Mouse (Mus musculus) kidney, adult 11 months (tissue): Measurements from ENCODE around the gene Slc9b1.

Source experiments
- DNase-seq: peaks from one replicate; pipeline ENCODE4 v3.0.0; 2022

Slc9b1 gene

DNA sequence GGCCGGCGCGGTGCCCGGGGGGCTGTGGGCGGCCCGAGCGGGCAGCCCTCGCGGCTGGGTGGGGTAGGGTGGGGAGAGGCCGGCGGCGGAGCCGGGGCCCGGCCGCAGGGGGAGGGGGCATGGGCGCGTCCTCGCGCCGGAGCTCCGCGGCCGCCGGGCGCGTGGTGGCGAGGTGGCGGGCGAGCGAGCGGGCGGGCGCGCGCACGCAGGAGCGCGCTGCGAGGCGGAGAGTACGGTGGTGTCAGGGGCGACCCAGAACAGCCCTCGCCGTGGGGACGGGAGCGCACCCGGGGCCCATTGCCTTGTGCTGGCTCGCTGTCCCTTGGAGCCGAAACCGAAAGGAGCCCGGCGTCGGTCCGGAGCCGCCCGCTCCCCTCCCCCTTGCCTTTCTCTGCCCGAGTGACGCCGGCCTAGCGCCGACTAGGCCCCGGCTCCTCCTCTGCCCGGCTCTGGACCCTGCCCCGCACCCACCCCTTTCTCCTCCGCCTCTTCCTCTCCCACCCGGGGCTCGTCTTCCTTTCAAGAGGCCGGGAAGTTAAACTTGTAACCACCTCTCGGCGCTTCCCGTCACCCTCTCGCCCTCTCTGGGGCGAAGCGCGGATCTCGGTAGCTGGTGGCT, 91.2 kb downstream of the Slc9b1 start:
- DNase-seq: peak; percentile 89

- DNase-seq: no peak
These were observed 91.8 kb downstream of the Slc9b1 start for GRCm38 (mm10) chr3:135439651-135440050.

DNA sequence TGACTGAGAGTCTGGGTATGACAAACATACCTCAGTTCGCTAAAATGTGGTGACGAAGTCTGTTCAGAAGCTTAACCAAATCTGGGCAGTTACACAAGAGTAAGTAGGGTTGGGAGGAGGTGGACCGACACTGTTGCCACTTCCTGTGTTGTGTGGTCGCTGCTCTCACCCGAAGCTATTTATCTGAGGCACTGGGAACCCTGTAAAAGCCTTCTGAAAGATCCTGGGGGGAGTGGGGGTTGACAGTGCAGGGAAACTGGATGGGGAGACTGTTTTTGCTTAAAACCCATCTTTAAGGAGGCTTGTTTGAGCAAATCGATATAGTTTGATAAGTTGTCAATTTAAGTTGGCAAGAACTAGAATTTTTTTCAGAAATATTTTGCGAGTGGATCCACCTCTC, 92.4 kb downstream of the Slc9b1 start:
- DNase-seq: peak; percentile 27

DNA sequence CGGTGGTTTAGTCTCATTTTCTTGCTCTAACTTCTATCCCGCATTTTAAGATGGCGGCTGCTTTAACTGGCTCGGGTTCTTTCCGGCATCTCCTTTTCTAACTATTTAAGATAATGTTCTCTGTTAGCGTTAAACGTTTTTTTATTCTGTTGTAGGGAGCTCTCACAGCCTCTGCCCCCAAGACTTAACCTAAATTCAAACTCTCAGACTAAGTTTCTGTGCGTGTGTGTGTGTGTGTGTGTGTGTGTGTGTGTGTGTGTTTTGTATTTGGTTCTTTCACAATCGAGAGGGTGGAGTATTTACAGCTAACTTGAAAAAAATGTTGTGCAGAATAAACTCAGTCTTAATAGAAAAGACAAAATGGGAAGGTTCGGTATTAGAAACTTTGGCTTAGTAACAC, 92.8 kb downstream of the Slc9b1 start:
- DNase-seq: no peak

DNA sequence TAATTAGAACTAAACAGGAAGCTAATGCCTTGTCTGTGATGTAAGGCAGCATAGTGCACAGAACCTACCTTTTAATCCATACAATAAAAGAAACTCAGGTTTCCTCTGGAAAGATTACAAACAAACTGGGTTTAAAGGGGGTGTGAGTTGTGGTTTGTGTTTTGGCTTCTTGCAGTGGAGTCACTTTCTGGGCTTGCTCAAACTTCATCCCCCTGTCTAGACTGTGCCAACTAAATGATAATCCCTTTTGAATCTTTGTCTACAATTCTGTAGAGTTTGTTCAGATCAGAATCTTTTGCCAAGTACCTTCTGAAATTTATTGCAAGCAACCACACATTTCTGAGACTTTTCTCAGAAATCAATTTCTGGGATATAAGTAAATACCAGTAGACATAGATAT, 97.1 kb downstream of the Slc9b1 start:
- no peak for DNase-seq
